Mouse (Mus musculus) liver, embryonic 14.5 days (tissue): ENCODE data around the gene Llph.

ENCODE experiments used
- CTCF ChIP-seq: IDR thresholded peaks from 2 replicates; pipeline ENCODE4 v1.5.1; 2016; ENCODE audit warnings: antibody characterized with exemption, low read depth, control low read depth
- EP300 ChIP-seq: IDR thresholded peaks from 2 replicates; pipeline ENCODE4 v1.6.1; 2016; ENCODE audit warnings: antibody characterized with exemption, low read depth

DNA sequence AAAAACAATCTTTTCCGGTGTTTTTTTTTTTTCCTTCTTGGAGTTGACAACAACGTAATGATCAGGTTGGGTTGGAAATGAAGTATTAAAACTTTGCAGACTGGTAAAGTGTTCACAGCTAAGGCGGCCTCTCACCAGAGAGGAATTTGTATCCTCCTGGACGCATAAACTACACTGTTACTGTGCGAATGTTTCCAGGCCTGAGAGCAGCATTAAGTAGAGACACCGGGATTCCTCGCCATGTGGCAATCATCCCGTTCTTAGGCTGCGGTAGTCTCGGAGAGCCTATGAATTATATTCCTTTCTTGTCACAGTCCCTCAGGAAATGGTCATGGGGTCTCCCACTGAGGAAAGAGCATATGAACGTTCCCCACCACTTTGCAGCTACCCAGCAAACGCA, 40.9 kb downstream of the Llph start:
- TF ChIP-seq EP300 (no peak), CTCF (no peak)
